Mouse (Mus musculus): ENCODE measurements around the gene Cd68. TPM values are rescaled to one million over a fixed set of nuclear protein-coding genes. Genes with fewer than 3 reads are reported as not detected.
A peak's percentile ranks its signal among the peaks of the same experiment; 100 is the strongest.
"Not testable (repeated sequence)": the region's sequence is repeated elsewhere in the genome, so short reads cannot be mapped to it uniquely, and the experiment has no call there.

Gene Cd68
- polyA plus RNA-seq, 1 experiment from 2014 or later: 4.4 TPM

DNA sequence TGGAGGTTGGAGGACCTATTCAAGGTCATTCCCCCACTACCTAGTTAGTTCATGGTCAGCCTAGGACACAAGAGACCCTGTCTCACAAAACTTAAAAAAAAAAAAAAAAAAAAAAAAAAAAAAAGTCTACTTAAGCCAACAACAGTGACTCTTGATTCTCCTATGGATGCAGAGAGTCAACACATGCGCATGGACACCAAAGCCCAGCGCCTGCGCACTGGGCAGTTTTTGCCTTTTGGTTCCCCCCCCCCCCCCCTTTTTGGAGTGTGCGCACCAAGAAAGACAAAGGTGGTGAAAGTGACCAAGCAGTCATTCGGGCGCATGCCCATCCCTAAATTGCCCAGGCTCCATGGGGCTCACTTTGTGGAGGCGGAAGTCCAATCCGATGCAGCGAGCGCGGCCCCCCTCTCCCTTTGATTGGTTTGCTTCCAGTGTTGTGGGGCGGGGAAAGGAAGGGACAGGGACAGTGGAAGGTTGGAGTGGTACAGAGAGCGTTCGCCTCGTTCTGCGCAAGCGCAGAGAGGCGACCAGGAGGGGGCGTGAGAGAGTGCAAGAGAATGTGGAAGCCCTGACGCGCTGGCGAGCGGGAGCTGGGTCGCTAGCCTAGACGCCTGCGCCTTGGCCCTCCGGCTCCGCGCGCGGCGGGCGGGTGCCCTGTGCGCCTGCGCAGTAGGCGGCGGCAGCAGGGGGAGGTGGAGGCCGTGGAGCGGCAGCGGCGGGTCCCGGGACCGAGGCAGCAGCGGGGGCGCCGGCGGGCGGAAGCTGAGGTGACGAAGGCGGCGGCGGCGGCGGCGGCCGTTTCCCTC is 33.5 kb downstream of the Cd68 start, which contains the start of gene Fxr2:
Gene Fxr2 (plus strand): TSS at position 707 of the 806 bp plus-strand sequence.
- peak; percentile 98 for ATAC-seq
- under 1% methylated on average over 43 of the region's 56 CpGs for WGBS
- peak within 1 kb of the TSS; percentile 71 for H3K4me2 ChIP-seq

DNA sequence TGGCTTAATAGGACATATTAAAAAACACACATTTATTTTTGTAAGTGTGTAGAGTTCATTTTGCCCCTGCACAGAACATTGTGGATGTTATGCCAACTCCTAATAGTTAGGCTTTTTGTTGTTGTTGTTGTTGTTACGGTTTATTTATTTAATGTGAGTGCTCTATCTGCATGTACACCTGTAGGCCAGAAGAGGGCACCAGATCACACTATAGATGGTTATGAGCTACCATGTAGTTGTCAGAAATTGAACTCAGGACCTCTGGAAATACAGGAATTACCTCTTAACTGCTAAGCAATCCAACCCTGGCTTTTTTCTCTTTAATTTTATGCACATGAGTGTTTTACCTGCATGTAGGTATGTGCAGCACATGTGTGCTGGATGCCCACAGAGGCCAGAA is 36.2 kb downstream of the Cd68 start:
- no peak overlapping the region for H3K27ac ChIP-seq
- no peaks in the 10 kb centered on the region for H3K36me3 ChIP-seq (ENCODE audit: poor library complexity, severe bottlenecking)
- H3K27me3 ChIP-seq: no peaks in the 10 kb centered on the region
- H3K9ac ChIP-seq: no peak overlapping the region
- H3K4me3 ChIP-seq: no peak overlapping the region
- no peak for ATAC-seq
- H3K4me2 ChIP-seq: no peak overlapping the region
- H3K9me3 ChIP-seq (replicated peaks): no peaks in the 10 kb centered on the region
- H3K4me1 ChIP-seq: peaks cover 12% of the 10 kb centered on the region
- WGBS: 55% methylated on average over 1 of the region's 1 CpGs

More for the DNA sequence above, 33.5 kb downstream of the Cd68 start, which contains the start of gene Fxr2:
- peak within 1 kb of the TSS; percentile 98 for H3K9ac ChIP-seq
- H3K4me3 ChIP-seq: peak within 1 kb of the TSS; percentile 79
- H3K36me3 ChIP-seq (ENCODE audit: poor library complexity, severe bottlenecking): 0 out of 2 replicates have a peak, but pooled peaks cover 3% of the 10 kb centered on the region
- no peaks in the 10 kb centered on the region for H3K9me3 ChIP-seq (replicated peaks)
- no peaks in the 10 kb centered on the region for H3K27me3 ChIP-seq
- peaks cover 33% of the 10 kb centered on the region for H3K4me1 ChIP-seq
- peak within 1 kb of the TSS; percentile 94 for H3K27ac ChIP-seq

DNA sequence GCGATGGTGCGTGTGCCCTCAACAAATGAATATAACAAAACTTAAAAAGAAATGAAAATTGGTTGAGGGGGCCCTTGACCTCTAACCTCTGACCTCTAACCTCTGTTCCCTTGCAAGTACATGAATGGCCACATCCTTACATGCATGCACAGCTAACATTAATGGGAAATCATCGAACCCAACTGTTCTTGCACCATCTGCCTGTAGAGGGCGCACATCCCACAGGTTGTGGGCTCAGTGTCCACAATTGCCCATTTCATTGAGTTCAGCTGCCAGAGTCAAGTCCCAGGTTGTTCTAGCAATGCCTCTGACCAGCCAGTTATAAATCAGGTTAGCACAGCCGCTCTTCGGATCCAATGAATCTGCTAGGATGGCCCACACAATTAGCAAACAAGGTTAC is 37.7 kb downstream of the Cd68 start:
- Histone ChIP-seq H3K36me3 (ENCODE audit: poor library complexity, severe bottlenecking) (no peaks in the 10 kb centered on the region), H3K9ac (no peak overlapping the region), H3K4me2 (no peak overlapping the region), H3K27ac (no peak overlapping the region), H3K4me3 (no peak overlapping the region), H3K9me3 (replicated peaks) (no peaks in the 10 kb centered on the region), H3K4me1 (peaks cover under 1% of the 10 kb centered on the region; the same call in 1 of the 2 replicates), H3K27me3 (no peaks in the 10 kb centered on the region)
- no peak for ATAC-seq
- 38% methylated on average over 6 of the region's 6 CpGs for WGBS

DNA sequence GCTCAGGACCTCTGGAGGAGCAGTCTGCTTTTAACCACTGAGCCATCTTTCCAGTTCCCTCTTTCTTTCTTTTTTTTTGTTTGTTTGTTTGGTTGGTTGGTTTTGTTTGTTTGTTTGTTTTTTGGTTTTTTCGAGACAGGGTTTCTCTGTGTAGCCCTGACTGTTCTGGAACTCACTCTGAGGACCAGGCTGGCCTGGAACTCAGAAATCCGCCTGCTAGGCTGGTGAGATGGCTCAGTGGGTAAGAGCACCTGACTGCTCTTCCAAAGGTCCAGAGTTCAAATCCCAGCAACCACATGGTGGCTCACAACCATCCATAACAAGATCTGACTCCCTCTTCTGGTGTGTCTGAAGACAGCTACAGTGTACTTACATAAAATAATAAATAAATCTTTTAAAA is 41.6 kb downstream of the Cd68 start:
- peaks cover 16% of the 10 kb centered on the region for H3K4me1 ChIP-seq
- not testable (repeated sequence) for H3K36me3 ChIP-seq (ENCODE audit: poor library complexity, severe bottlenecking); H3K9me3 ChIP-seq (replicated peaks); H3K4me3 ChIP-seq; H3K4me2 ChIP-seq; H3K27ac ChIP-seq; ATAC-seq; H3K27me3 ChIP-seq; H3K9ac ChIP-seq
- WGBS: 75% methylated on average over 2 of the region's 2 CpGs

DNA sequence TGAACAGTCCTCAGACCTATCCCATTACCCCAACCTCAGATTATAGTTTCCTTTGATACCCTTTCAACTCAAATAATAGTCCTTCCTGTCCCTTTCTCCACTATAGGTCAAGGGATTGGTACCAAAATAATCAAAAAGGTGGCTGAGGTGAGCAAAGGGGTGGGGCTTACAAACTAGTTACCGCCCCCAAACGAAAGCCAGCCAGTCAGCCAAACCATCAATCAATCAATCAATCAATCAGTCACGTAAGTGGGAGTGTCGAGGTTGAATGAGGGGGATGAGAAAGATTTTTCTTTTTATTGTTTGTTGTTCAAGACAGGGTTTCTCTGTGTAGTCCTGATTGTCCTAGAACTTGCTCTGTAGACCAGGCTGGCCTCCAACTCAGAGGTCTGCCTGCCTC is 42.9 kb downstream of the Cd68 start:
- Histone ChIP-seq H3K27me3 (no peaks in the 10 kb centered on the region), H3K4me3 (peak overlapping the region; percentile 53; the same call in 1 of the 2 replicates), H3K9ac (peak overlapping the region; percentile 78), H3K9me3 (replicated peaks) (no peaks in the 10 kb centered on the region), H3K27ac (no peak overlapping the region), H3K4me2 (peak overlapping the region; percentile 80), H3K4me1 (peaks cover 16% of the 10 kb centered on the region), H3K36me3 (ENCODE audit: poor library complexity, severe bottlenecking) (no peaks in the 10 kb centered on the region)
- ATAC-seq: no peak
- 70% methylated on average over 4 of the region's 4 CpGs for WGBS

DNA sequence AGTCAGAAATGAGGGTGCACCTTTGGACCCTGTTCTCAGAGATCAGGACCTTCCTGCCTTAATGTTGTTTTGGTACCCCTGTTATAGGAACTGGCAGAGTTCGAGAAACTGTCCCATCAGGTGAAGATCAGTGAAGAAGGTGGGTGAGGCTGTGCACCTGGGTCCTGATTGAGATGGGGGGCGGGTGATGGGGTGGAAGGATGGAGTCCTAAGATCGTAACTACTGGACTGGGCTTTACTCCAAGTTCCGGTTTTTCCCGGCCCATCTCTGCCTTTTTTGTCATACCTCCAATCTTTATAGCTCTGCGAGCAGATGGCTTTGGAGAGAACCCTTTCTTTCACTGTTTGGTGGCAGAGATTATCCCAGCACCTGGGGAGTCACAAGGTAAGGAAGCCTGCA is 43.5 kb downstream of the Cd68 start:
- Histone ChIP-seq H3K27me3 (no peaks in the 10 kb centered on the region), H3K4me3 (peak overlapping the region; percentile 53), H3K9ac (peak overlapping the region; percentile 78), H3K4me1 (peaks cover 16% of the 10 kb centered on the region), H3K36me3 (ENCODE audit: poor library complexity, severe bottlenecking) (no peaks in the 10 kb centered on the region), H3K27ac (peak overlapping the region; percentile 59), H3K9me3 (replicated peaks) (no peaks in the 10 kb centered on the region), H3K4me2 (peak overlapping the region; percentile 80)
- 39% methylated on average over 6 of the region's 6 CpGs for WGBS
- peak; percentile 19; the same call in 1 of the 2 replicates for ATAC-seq

DNA sequence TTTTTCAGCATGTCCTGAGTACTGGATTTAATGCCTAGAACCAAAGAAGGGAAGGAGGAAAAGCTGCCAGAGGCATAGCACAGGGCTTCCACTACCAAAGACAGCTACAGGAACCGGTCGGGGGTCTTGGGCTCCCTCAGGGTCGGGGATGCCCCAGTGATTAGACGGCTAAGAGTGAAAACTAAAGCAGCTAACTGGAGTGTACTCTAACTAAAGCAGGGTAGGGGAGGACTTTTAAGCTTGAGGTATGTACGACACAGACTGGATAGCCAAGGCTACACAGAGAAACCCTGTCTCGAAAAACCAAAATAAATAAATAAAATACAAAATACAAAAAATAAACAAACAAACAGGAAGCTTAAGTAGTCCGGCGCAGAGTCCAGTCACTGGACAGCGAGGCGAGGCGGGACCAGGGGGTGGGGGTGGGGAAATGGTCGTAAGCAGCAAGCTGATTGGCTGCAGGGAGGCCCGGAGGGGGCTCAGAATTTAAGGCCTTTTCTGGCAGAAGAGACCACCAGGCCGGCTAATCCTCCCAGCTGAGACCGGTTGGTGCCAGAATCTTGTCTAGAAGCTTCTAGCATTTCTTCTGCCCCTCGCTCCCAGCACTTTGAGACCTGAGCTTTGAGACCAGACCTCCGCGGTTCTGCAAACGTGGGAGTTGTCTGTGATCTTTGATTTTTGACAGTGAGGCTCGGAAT is 44.2 kb downstream of the Cd68 start, which contains the start of gene Sat2:
Gene Sat2 (plus strand): TSS at position 454 of the 698 bp plus-strand sequence.
- WGBS: 0% methylated on average over 20 of the region's 20 CpGs
- no peaks in the 10 kb centered on the region for H3K9me3 ChIP-seq (replicated peaks)
- peaks cover 16% of the 10 kb centered on the region for H3K4me1 ChIP-seq
- peak within 1 kb of the TSS; percentile 78 for H3K9ac ChIP-seq
- no peaks in the 10 kb centered on the region for H3K36me3 ChIP-seq (ENCODE audit: poor library complexity, severe bottlenecking)
- H3K27ac ChIP-seq: peak within 1 kb of the TSS; percentile 59
- H3K4me3 ChIP-seq: peak within 1 kb of the TSS; percentile 53
- peak; percentile 80 for ATAC-seq
- peak within 1 kb of the TSS; percentile 80 for H3K4me2 ChIP-seq
- no peaks in the 10 kb centered on the region for H3K27me3 ChIP-seq

DNA sequence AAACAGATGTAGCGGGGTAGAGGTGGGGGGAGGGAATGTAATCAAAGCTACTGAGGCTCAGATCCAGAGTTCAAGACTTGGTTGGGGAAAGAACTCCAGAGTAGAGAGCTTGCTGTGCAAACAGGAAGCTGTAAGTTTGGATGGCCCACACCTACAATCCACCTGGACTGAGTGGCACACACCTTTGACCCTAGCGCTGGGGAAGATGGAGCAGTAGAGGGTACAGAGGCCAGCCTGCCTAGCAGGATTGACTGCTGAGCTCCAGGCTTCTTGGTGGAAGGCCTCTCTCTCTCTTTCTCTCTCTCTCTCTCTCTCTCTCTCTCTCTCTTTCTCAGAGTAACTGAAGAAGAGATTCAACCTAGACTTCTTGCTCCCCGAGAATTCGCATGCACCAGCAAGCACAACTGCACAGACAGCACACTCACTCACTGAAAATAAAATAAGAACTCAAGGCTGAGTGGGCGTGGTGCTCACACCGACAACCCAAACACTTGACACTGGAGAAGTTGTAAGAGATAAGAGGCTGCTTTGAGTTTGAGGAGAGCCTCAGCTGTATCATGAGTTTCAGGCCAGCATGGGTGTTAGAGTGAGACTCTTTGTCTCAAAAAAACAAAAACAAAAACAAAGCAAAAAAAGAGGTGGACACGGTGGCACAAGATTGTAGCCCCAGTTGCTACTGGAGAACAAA is 45.4 kb downstream of the Cd68 start:
- H3K27ac ChIP-seq: no peak overlapping the region
- no peak overlapping the region for H3K4me3 ChIP-seq
- H3K27me3 ChIP-seq: no peaks in the 10 kb centered on the region
- H3K4me2 ChIP-seq: no peak overlapping the region
- WGBS: 86% methylated on average over 7 of the region's 7 CpGs
- H3K9ac ChIP-seq: no peak overlapping the region
- H3K9me3 ChIP-seq (replicated peaks): no peaks in the 10 kb centered on the region
- no peak for ATAC-seq
- no peaks in the 10 kb centered on the region for H3K36me3 ChIP-seq (ENCODE audit: poor library complexity, severe bottlenecking)
- H3K4me1 ChIP-seq: peaks cover 16% of the 10 kb centered on the region

DNA sequence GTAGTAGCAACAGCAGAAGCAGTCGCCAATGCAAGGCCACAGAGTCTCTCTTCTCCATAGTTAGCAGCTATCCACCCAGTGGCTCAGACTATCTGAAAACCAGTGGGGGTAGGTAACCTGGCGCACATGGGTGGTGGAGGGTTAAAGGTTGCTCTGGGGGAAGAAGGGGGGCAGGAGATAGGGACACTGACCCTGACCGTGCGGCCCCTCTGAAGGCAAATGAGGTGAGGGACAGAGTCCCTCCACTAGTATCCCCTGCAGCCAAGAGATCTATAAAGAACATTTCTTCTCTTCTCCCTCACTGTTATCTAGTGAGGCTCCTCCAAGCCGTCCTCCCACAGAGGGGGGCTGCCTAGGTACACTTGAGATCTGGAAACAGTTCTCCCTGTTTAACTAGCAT is 48.1 kb downstream of the Cd68 start, which contains the start of gene Shbg:
Gene Shbg (minus strand): TSS at position 101 of the 400 bp plus-strand sequence.
- Histone ChIP-seq H3K9me3 (replicated peaks) (no peaks in the 10 kb centered on the region), H3K4me2 (no peak within 1 kb of the TSS), H3K9ac (no peak within 1 kb of the TSS), H3K4me1 (peaks cover 17% of the 10 kb centered on the region), H3K36me3 (ENCODE audit: poor library complexity, severe bottlenecking) (no peaks in the 10 kb centered on the region), H3K27me3 (no peaks in the 10 kb centered on the region), H3K27ac (no peak within 1 kb of the TSS), H3K4me3 (no peak within 1 kb of the TSS)
- WGBS: 81% methylated on average over 5 of the region's 5 CpGs
- ATAC-seq: no peak

DNA sequence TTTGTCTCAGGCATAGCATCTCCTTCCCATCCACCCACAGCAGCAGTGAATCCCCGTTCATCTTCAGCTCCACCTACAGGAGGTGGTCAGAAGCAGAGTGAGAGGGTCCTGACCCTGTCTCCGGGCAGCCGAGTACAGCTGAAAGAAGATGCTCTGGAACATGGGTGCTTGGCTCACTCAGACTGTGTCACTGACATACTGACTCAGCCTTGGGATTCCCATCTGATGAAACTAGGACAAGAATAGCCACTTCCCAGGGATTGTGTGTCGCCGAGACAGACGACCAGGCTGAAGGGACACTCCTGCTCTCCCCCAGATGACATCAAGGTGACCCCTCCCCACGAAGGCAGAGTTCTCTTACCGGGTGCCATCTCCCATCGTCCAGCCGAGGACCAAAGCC is 49.2 kb downstream of the Cd68 start:
- Histone ChIP-seq H3K4me3 (no peak overlapping the region), H3K36me3 (ENCODE audit: poor library complexity, severe bottlenecking) (no peaks in the 10 kb centered on the region), H3K27ac (no peak overlapping the region), H3K4me2 (no peak overlapping the region), H3K9ac (no peak overlapping the region), H3K27me3 (no peaks in the 10 kb centered on the region), H3K4me1 (peaks cover 11% of the 10 kb centered on the region), H3K9me3 (replicated peaks) (no peaks in the 10 kb centered on the region)
- ATAC-seq: no peak
- WGBS: 53% methylated on average over 10 of the region's 10 CpGs

DNA sequence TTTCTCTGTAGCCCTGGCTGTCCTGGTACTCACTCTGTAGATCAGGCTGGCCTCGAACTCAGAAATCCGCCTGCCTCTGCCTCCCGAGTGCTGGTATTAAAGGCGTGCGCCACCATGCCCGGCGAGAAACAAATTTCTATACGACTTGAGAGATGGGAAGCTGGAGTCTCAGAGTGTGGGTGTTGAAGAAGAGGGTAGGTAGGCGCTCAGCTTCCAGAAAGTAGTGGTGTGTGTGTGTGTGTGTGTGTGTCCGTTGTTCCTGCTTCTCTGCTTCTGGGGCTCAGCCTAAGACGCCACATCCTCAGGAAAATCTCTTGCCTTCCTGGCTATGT is 51.7 kb downstream of the Cd68 start:
- not testable (repeated sequence) for H3K4me1 ChIP-seq; H3K27me3 ChIP-seq; H3K4me2 ChIP-seq; H3K9me3 ChIP-seq (replicated peaks); H3K4me3 ChIP-seq; H3K27ac ChIP-seq; ATAC-seq; H3K9ac ChIP-seq; H3K36me3 ChIP-seq (ENCODE audit: poor library complexity, severe bottlenecking)
- WGBS: 51% methylated on average over 11 of the region's 11 CpGs
